Mouse (Mus musculus) midbrain, embryonic 12.5 days (tissue): ENCODE measurements around the gene Mgst2. TPM values are rescaled to one million over a fixed set of nuclear protein-coding genes. Genes with fewer than 3 reads are reported as not detected.
A peak's percentile ranks its signal among the peaks of the same experiment; 100 is the strongest.

Experiments used
- ATAC-seq: fragments of 200-750 bp; cut with Nextera tagmentation; 2 replicates; pipeline ENCODE4 v1.8.0; 2017; ENCODE audit warnings: low read depth, moderate TSS enrichment, moderate library complexity; ENCODE audit not compliant: low FRiP score
- H3K27ac ChIP-seq: fragments of 300-500 bp; sonication (generic); replicated peaks from 2 replicates; pipeline ENCODE4 v1.5.1; 2016; ENCODE audit warnings: mild to moderate bottlenecking
- H3K27me3 ChIP-seq: fragments of 300-500 bp; sonication (generic); 2 replicates; pipeline ENCODE4 v1.6.1; 2016; ENCODE audit warnings: mild to moderate bottlenecking
- H3K36me3 ChIP-seq: fragments of 300-500 bp; sonication (generic); 2 replicates; pipeline ENCODE4 v1.6.1; 2016
- H3K4me1 ChIP-seq: fragments of 300-500 bp; sonication (generic); 2 replicates; pipeline ENCODE4 v1.6.1; 2016
- H3K4me2 ChIP-seq: fragments of 300-500 bp; sonication (generic); replicated peaks from 2 replicates; pipeline ENCODE4 v1.6.1; 2016; ENCODE audit warnings: mild to moderate bottlenecking, moderate library complexity
- H3K4me3 ChIP-seq: fragments of 300-500 bp; sonication (generic); 2 replicates; pipeline ENCODE4 v1.5.1; 2016; ENCODE audit warnings: mild to moderate bottlenecking
- H3K9ac ChIP-seq: fragments of 300-500 bp; sonication (generic); replicated peaks from 2 replicates; pipeline ENCODE4 v1.6.1; 2016; ENCODE audit warnings: mild to moderate bottlenecking, moderate library complexity
- H3K9me3 ChIP-seq: fragments of 300-500 bp; sonication (generic); 2 replicates; pipeline ENCODE4 v1.6.1; 2016; ENCODE audit warnings: mild to moderate bottlenecking
- WGBS: fragments of 180-500 bp; shearing (Covaris S2); methylation state at CpG from one replicate; pipeline ENCODE4 v1.1.7; 2016; 5-methylcytosine and 5-hydroxymethylcytosine counted together
- polyA plus RNA-seq: library from polyadenylated mRNA; unstranded; fragments of >200 nt; fragmentation: Nextera tagmentation; extraction: Ambion mirVana; gene quantifications from 2 replicates; pipeline ENCODE4 v1.2.1, GENCODE M21; 2016

The Mgst2 gene
- polyA plus RNA-seq, 1 experiment from 2014 or later, result 0.45 TPM

DNA sequence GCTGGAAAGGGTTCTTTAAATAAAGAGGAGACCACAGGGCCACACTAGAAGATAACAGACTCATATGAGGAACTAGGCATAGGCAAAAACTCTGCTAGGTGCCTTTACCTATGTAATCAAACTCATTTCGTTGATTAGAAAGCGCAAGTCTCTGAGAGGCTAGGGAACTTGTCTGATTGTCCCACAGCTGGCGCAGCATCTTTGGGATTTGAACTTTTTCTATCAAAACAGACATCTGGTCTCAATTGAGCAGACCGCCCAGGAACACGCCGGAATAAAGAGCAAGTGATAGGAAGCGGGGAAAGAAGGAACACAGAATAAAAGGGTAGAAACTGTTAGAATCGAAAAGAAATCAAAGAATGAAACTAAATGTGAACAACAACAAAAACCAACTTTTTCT is 43.3 kb downstream of the Mgst2 start:
- no peak for ATAC-seq
- no peaks in the 10 kb centered on the region for H3K9me3 ChIP-seq
- H3K4me2 ChIP-seq, result no peak overlapping the region
- H3K4me3 ChIP-seq, result no peak overlapping the region
- 84% methylated on average over 8 of the region's 8 CpGs for WGBS
- H3K9ac ChIP-seq, result no peak overlapping the region
- no peaks in the 10 kb centered on the region for H3K27me3 ChIP-seq
- H3K27ac ChIP-seq, result peak overlapping the region; percentile 97; the same call in 1 of the 2 replicates
- H3K4me1 ChIP-seq, result peaks cover 37% of the 10 kb centered on the region
- H3K36me3 ChIP-seq, result no peaks in the 10 kb centered on the region

DNA sequence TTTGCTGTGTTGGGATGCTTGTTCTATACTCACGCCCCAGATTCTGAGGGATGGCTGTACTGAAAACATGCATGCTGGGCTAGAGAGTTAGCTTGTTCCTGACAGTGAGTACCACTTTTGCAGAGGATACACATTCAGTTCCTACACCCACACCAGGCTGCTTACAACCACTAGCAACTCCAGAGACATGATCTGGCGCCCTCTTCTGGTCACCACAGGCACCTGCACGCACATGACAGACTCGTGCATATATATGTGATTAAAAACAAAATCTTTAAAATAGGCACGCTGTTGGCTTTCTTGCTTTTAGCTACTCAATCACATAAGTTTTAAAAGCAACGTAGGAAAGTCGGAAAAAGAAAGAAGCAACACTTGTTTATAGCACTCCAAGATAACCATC is 45.1 kb downstream of the Mgst2 start:
- ATAC-seq, result no peak
- Histone ChIP-seq H3K4me3 (no peak overlapping the region), H3K27me3 (no peaks in the 10 kb centered on the region), H3K4me2 (no peak overlapping the region), H3K4me1 (peaks cover 35% of the 10 kb centered on the region), H3K9ac (no peak overlapping the region), H3K36me3 (no peaks in the 10 kb centered on the region), H3K27ac (no peak overlapping the region), H3K9me3 (no peaks in the 10 kb centered on the region)
- 85% methylated on average over 7 of the region's 7 CpGs for WGBS

- Histone ChIP-seq H3K27ac (peak overlapping the region; percentile 56; the same call in 1 of the 2 replicates), H3K9me3 (no peaks in the 10 kb centered on the region), H3K27me3 (no peaks in the 10 kb centered on the region), H3K9ac (no peak overlapping the region), H3K4me1 (peaks cover 15% of the 10 kb centered on the region), H3K4me2 (no peak overlapping the region), H3K4me3 (no peak overlapping the region), H3K36me3 (no peaks in the 10 kb centered on the region)
- WGBS, result 75% methylated on average over 1 of the region's 1 CpGs
- no peak for ATAC-seq
Measured at GRCm38 (mm10) chr3:51708375-51708745, 48.2 kb downstream of the Mgst2 start.

- peak; percentile 44; the same call in 1 of the 2 replicates for ATAC-seq
- no peaks in the 10 kb centered on the region for H3K36me3 ChIP-seq
- H3K4me3 ChIP-seq, result no peak overlapping the region
- H3K9me3 ChIP-seq, result no peaks in the 10 kb centered on the region
- no peaks in the 10 kb centered on the region for H3K27me3 ChIP-seq
- H3K4me2 ChIP-seq, result no peak overlapping the region
- H3K4me1 ChIP-seq, result peaks cover 19% of the 10 kb centered on the region
- no peak overlapping the region for H3K9ac ChIP-seq
- WGBS, result 82% methylated on average over 21 of the region's 21 CpGs
- peak overlapping the region; percentile 56 for H3K27ac ChIP-seq
Measured at GRCm38 (mm10) chr3:51708746-51709411, 48.7 kb downstream of the Mgst2 start.

- no peaks in the 10 kb centered on the region for H3K9me3 ChIP-seq
- no peak overlapping the region for H3K4me2 ChIP-seq
- no peak overlapping the region for H3K9ac ChIP-seq
- no peak for ATAC-seq
- no peak overlapping the region for H3K27ac ChIP-seq
- no peak overlapping the region for H3K4me3 ChIP-seq
- H3K27me3 ChIP-seq, result no peaks in the 10 kb centered on the region
- 52% methylated on average over 3 of the region's 3 CpGs for WGBS
- no peaks in the 10 kb centered on the region for H3K36me3 ChIP-seq
- peaks cover 22% of the 10 kb centered on the region for H3K4me1 ChIP-seq
Measured at GRCm38 (mm10) chr3:51712382-51712781, 52.2 kb downstream of the Mgst2 start.

DNA sequence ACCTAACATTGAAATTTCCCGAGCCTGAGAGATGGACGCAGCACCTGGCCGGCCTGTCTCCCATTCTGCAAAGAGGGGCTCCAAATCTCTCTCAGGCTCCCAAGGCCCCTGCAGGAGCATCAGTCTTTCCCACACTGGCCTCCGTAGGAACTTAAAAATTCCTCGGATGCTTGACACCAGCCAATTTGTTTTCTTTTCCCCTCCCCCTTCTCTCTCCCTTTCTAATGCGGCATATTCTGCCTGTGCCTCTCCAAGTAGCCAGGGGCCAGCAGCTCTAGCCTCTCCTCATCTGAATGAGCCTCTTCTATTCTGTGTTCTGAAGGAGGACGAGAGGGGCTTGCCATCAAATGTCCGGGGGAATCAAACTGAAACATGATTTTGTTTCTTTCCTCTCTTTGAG is 53.1 kb downstream of the Mgst2 start:
- H3K4me2 ChIP-seq, result no peak overlapping the region
- peak overlapping the region; percentile 26; the same call in 1 of the 2 replicates for H3K27ac ChIP-seq
- no peaks in the 10 kb centered on the region for H3K9me3 ChIP-seq
- no peaks in the 10 kb centered on the region for H3K27me3 ChIP-seq
- H3K9ac ChIP-seq, result no peak overlapping the region
- H3K4me3 ChIP-seq, result no peak overlapping the region
- H3K4me1 ChIP-seq, result peaks cover 22% of the 10 kb centered on the region
- no peaks in the 10 kb centered on the region for H3K36me3 ChIP-seq
- 12% methylated on average over 8 of the region's 8 CpGs for WGBS
- ATAC-seq, result no peak

DNA sequence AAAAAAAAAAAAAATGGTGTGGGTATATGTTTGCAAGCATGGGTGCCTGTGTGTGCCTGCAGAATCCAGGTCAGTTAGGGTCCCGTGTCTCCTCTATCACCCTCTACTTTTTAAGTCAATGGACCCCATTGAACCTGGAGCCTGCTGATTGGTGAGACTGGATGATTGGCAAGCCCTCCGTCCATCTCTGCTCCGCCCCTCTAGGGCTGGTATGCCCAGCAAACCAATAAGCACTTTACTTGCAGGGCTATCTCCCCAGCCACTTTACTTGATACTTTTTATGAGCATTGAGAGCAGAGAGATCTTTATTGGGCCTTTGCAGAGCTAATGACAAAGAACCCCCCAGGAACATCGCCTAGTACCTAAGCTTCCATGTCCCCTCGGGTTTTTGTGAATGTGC is 54.3 kb downstream of the Mgst2 start:
- no peak for ATAC-seq
- H3K27me3 ChIP-seq, result no peaks in the 10 kb centered on the region
- H3K4me2 ChIP-seq, result no peak overlapping the region
- H3K9me3 ChIP-seq, result no peaks in the 10 kb centered on the region
- H3K4me3 ChIP-seq, result no peak overlapping the region
- no peak overlapping the region for H3K9ac ChIP-seq
- H3K36me3 ChIP-seq, result no peaks in the 10 kb centered on the region
- H3K27ac ChIP-seq, result no peak overlapping the region
- peaks cover 16% of the 10 kb centered on the region for H3K4me1 ChIP-seq
- WGBS, result 84% methylated on average over 5 of the region's 5 CpGs

- H3K27ac ChIP-seq, result no peak overlapping the region
- no peaks in the 10 kb centered on the region for H3K36me3 ChIP-seq
- H3K27me3 ChIP-seq, result no peaks in the 10 kb centered on the region
- no peak overlapping the region for H3K4me2 ChIP-seq
- 67% methylated on average over 3 of the region's 3 CpGs for WGBS
- ATAC-seq, result no peak
- H3K4me3 ChIP-seq, result no peak overlapping the region
- no peaks in the 10 kb centered on the region for H3K9me3 ChIP-seq
- peaks cover 14% of the 10 kb centered on the region for H3K4me1 ChIP-seq
- H3K9ac ChIP-seq, result no peak overlapping the region
Measured at GRCm38 (mm10) chr3:51717455-51717854, 57.3 kb downstream of the Mgst2 start.

DNA sequence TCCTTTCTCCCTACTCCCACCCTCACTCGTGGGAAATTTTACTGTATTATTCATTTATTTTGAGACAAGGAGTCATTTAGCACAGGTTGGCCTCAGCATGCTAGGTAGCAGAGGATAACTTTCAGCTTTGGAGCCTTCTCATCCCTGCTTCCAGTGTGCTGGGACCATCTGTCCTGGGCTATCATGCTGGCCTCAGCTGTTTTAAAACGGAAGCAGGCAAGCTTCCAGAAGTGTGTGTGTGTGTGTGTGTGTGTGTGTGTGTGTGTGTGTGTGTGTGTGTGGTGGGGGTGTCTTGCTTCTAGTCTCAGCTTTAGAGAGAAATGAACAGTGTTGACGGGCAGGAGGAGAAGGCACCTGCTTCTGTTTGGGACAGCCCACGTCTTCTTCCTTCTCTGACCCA is 57.7 kb downstream of the Mgst2 start:
- Histone ChIP-seq H3K4me2 (no peak overlapping the region), H3K4me3 (no peak overlapping the region), H3K9ac (no peak overlapping the region), H3K9me3 (no peaks in the 10 kb centered on the region), H3K36me3 (no peaks in the 10 kb centered on the region), H3K27me3 (no peaks in the 10 kb centered on the region), H3K27ac (no peak overlapping the region), H3K4me1 (peaks cover 12% of the 10 kb centered on the region)
- ATAC-seq, result no peak
- 76% methylated on average over 4 of the region's 4 CpGs for WGBS

DNA sequence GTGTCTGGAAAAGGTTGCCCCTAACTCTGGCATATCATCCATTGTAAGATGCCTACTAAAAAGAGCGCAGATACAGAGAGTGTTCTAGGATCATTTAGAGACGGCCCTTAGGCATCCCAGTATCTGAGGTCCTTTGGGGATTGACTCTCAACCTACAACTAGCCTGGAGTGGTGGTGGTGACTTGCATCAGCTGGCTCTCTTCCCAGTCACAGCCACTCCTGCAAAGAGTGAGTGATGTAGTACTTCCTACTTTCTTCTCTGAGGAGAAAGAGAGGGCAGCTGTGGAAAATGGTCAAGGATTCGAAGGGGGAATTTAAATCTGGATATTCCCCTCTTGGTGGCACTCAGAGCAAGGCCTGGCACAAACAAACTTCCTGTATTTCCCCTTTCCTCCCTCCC is 59.2 kb downstream of the Mgst2 start:
- peaks cover 3% of the 10 kb centered on the region; the same call in 1 of the 2 replicates for H3K4me1 ChIP-seq
- no peak overlapping the region for H3K9ac ChIP-seq
- H3K27ac ChIP-seq, result no peak overlapping the region
- WGBS, result 96% methylated on average over 3 of the region's 3 CpGs
- H3K27me3 ChIP-seq, result no peaks in the 10 kb centered on the region
- H3K4me2 ChIP-seq, result no peak overlapping the region
- no peak overlapping the region for H3K4me3 ChIP-seq
- H3K9me3 ChIP-seq, result no peaks in the 10 kb centered on the region
- no peaks in the 10 kb centered on the region for H3K36me3 ChIP-seq
- ATAC-seq, result no peak

- no peaks in the 10 kb centered on the region for H3K9me3 ChIP-seq
- H3K27me3 ChIP-seq, result no peaks in the 10 kb centered on the region
- WGBS, result 92% methylated on average over 1 of the region's 1 CpGs
- no peak overlapping the region for H3K27ac ChIP-seq
- no peak overlapping the region for H3K4me2 ChIP-seq
- H3K4me3 ChIP-seq, result no peak overlapping the region
- no peak for ATAC-seq
- H3K36me3 ChIP-seq, result no peaks in the 10 kb centered on the region
- H3K4me1 ChIP-seq, result no peaks in the 10 kb centered on the region; the same call in 1 of the 2 replicates
- H3K9ac ChIP-seq, result no peak overlapping the region
Measured at GRCm38 (mm10) chr3:51719982-51720381, 59.8 kb downstream of the Mgst2 start.

- Histone ChIP-seq H3K9me3 (no peaks in the 10 kb centered on the region), H3K27me3 (no peaks in the 10 kb centered on the region), H3K27ac (no peak overlapping the region), H3K4me2 (no peak overlapping the region), H3K9ac (no peak overlapping the region), H3K36me3 (no peaks in the 10 kb centered on the region), H3K4me3 (no peak overlapping the region), H3K4me1 (peaks cover 19% of the 10 kb centered on the region)
- no peak for ATAC-seq
- 92% methylated on average over 6 of the region's 6 CpGs for WGBS
Measured at GRCm38 (mm10) chr3:51726257-51726656, 66.1 kb downstream of the Mgst2 start.

GRCm38 (mm10) chr3:51727487-51727886 is 67.3 kb downstream of the Mgst2 start:
- WGBS, result 81% methylated on average over 3 of the region's 3 CpGs

More at GRCm38 (mm10) chr3:51727487-51727886, 67.3 kb downstream of the Mgst2 start:
- Histone ChIP-seq H3K9ac (no peak overlapping the region), H3K27me3 (no peaks in the 10 kb centered on the region), H3K27ac (0 out of 2 replicates have a peak overlapping the region, but pooled peaks have one; percentile 49), H3K4me1 (peaks cover 30% of the 10 kb centered on the region), H3K9me3 (no peaks in the 10 kb centered on the region), H3K4me2 (no peak overlapping the region), H3K36me3 (no peaks in the 10 kb centered on the region), H3K4me3 (no peak overlapping the region)
- no peak for ATAC-seq
